Mouse (Mus musculus): ENCODE results near the gene Stam2. TPM values are rescaled to one million over a fixed set of nuclear protein-coding genes. Genes with fewer than 3 reads are reported as not detected.

Stam2 gene
- polyA plus RNA-seq, 1 experiment, result 6.2 TPM

DNA sequence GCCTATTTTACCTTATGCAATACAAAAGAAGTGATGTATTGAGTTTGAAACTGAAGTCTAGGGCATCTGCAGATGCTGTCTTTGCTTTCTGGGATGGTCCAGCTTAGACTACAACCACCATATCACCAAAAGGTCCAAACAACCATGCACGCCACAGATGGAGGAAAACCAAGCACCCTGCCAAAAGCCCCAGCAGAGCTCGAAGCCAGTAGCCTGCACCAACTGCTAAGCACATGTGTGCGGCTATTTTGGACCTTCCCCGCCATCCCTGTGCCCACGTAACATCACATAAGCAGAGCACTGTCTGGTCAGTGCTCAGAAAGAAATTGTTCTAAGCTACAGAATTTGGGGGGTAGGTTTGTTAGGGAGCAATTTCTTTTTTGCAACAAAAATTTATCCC is 71.3 kb downstream of the Stam2 start:
- peaks cover 33% of the 10 kb centered on the region for H3K27me3 ChIP-seq (replicated peaks)
- peaks cover 8% of the 10 kb centered on the region for H3K9me3 ChIP-seq
- TF ChIP-seq FLI1 (IDR thresholded peaks at IDR 0.05; ENCODE audit: low read length), result no peak
- no peak for TF ChIP-seq GATA1 (IDR thresholded peaks at IDR 0.05; ENCODE audit: borderline replicate concordance, low read length)
- no peak overlapping the region for H3K4me3 ChIP-seq (replicated peaks)
- H3K36me3 ChIP-seq (replicated peaks; ENCODE audit: low read length), result no peaks in the 10 kb centered on the region
- H3K4me1 ChIP-seq, result peaks cover 10% of the 10 kb centered on the region

DNA sequence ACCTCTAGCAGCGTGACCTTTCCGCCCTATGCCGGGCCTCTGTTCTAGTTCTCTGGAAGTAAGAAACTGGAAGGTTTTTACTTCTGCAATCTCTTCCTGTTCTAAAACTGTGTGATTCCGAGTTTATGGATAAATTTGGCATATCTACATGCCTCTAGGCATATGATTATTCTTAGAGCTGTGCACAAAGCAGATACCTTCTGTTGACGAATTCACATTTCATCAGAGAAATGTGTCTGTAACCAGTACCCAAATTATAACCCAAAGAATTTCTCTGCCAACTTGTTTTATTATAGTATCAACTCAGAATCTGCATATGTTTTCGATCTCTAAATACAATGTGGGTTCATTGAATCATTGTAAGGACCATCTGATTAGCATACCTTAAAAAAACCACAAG is 73.6 kb downstream of the Stam2 start:
- Histone ChIP-seq H3K27me3 (replicated peaks) (peaks cover 19% of the 10 kb centered on the region), H3K4me1 (peaks cover 6% of the 10 kb centered on the region), H3K4me3 (replicated peaks) (no peak overlapping the region), H3K9me3 (peaks cover 8% of the 10 kb centered on the region), H3K36me3 (replicated peaks; ENCODE audit: low read length) (no peaks in the 10 kb centered on the region)
- TF ChIP-seq GATA1 (IDR thresholded peaks at IDR 0.05; ENCODE audit: borderline replicate concordance, low read length) (no peak), FLI1 (IDR thresholded peaks at IDR 0.05; ENCODE audit: low read length) (no peak)

- Histone ChIP-seq H3K27me3 (replicated peaks) (peaks cover 20% of the 10 kb centered on the region), H3K9me3 (no peaks in the 10 kb centered on the region), H3K36me3 (replicated peaks; ENCODE audit: low read length) (no peaks in the 10 kb centered on the region), H3K4me3 (replicated peaks) (no peak overlapping the region), H3K4me1 (no peaks in the 10 kb centered on the region)
- no peak for TF ChIP-seq FLI1 (IDR thresholded peaks at IDR 0.05; ENCODE audit: low read length)
- no peak for TF ChIP-seq GATA1 (IDR thresholded peaks at IDR 0.05; ENCODE audit: borderline replicate concordance, low read length)
These were observed 85.4 kb downstream of the Stam2 start for GRCm38 (mm10) chr2:52656722-52657121.

DNA sequence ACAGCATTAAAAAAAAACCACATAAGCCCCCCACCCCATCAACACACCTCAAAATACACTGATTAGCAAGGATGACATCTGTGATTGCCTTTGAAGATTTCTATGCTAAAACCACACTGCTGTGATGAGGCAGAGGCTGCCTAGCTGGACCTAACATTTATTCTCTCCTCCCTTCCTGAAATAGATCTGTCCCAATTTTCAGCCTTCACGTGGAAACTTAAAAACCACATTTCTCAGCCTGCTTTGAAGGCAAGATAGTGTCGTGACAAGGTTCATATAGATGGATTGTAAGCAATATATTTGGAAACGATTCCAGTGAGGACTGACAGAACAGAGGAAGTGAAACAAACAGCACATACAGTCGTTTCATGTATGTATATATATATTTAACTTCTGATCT is 87.5 kb downstream of the Stam2 start:
- Histone ChIP-seq H3K36me3 (replicated peaks; ENCODE audit: low read length) (no peaks in the 10 kb centered on the region), H3K9me3 (no peaks in the 10 kb centered on the region), H3K4me1 (no peaks in the 10 kb centered on the region; the same call in 1 of the 2 replicates), H3K27me3 (replicated peaks) (peaks cover 10% of the 10 kb centered on the region), H3K4me3 (replicated peaks) (no peak overlapping the region)
- TF ChIP-seq FLI1 (IDR thresholded peaks at IDR 0.05; ENCODE audit: low read length) (no peak), GATA1 (IDR thresholded peaks at IDR 0.05; ENCODE audit: borderline replicate concordance, low read length) (no peak)

- Histone ChIP-seq H3K4me3 (replicated peaks) (no peak overlapping the region), H3K36me3 (replicated peaks; ENCODE audit: low read length) (no peaks in the 10 kb centered on the region), H3K9me3 (no peaks in the 10 kb centered on the region), H3K27me3 (replicated peaks) (peaks cover 4% of the 10 kb centered on the region), H3K4me1 (peaks cover 13% of the 10 kb centered on the region)
- no peak for TF ChIP-seq FLI1 (IDR thresholded peaks at IDR 0.05; ENCODE audit: low read length)
- TF ChIP-seq GATA1 (IDR thresholded peaks at IDR 0.05; ENCODE audit: borderline replicate concordance, low read length), result no peak
These were observed 90.5 kb downstream of the Stam2 start for GRCm38 (mm10) chr2:52651547-52651946.

DNA sequence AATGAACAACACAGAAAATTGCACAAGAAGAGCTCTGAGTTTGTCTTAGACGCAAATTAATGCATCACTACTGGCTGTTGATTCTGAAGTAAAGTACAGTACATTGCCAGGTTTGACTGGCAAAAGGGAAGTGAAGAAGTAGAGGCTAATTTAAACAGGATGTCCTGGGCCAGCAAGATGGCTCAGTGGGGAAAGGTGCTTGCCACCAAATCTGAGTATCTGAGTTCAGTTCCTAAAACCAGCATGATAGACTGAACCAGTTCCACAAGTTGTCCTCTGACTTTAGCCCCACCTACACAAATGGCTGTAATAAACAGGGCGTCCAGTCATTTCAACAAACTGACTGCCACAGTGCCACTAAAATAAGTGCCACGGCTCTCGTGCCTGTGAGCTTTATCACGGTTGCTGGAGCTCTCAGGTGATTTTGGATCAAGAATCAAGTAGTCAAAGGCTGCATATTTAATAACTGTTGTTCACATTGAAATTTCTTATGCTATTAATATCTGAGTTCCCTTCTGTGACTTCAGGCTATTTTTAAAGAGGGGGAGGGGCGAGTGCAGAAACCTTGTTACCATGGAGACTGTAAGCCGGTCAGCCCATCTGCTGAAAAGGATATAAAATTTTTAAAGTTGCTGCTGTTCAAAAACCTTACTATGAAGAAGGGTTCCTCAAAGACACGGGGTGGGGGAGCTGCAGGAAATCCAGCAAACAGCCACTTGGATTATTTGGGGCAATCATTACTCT is 94.7 kb downstream of the Stam2 start:
- TF ChIP-seq FLI1 (IDR thresholded peaks at IDR 0.05; ENCODE audit: low read length) (no peak), GATA1 (IDR thresholded peaks at IDR 0.05; ENCODE audit: borderline replicate concordance, low read length) (no peak)
- Histone ChIP-seq H3K4me3 (replicated peaks) (no peak overlapping the region), H3K36me3 (replicated peaks; ENCODE audit: low read length) (no peaks in the 10 kb centered on the region), H3K27me3 (replicated peaks) (peaks cover 7% of the 10 kb centered on the region), H3K4me1 (peaks cover 13% of the 10 kb centered on the region), H3K9me3 (no peaks in the 10 kb centered on the region)

DNA sequence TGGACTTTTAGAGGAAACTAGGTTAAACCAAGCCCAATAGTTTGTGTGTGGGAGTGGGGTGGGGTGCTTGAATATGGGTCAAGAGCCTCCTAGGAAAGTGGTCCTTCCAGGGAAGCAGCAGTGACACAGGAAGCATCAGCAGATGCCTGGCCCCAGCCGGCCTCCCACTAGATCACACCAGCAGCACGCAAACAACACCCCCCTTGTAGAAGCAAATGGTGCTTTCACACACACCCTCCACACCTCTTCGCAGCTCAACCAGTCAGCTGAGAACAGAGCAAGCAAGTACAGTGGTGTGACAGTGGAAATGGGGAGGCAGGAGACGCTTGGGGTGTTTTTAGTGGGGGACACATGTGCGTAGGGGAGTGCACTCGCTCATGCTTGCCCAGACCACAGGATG is 98.4 kb downstream of the Stam2 start:
- TF ChIP-seq FLI1 (IDR thresholded peaks at IDR 0.05; ENCODE audit: low read length) (no peak), GATA1 (IDR thresholded peaks at IDR 0.05; ENCODE audit: borderline replicate concordance, low read length) (no peak)
- H3K36me3 ChIP-seq (replicated peaks; ENCODE audit: low read length), result no peaks in the 10 kb centered on the region
- peaks cover 6% of the 10 kb centered on the region for H3K27me3 ChIP-seq (replicated peaks)
- no peak overlapping the region for H3K4me3 ChIP-seq (replicated peaks)
- H3K4me1 ChIP-seq, result peaks cover 13% of the 10 kb centered on the region
- H3K9me3 ChIP-seq, result no peaks in the 10 kb centered on the region

Other genes starting within 250 kb of the Stam2 start
- gene Cacnb4, start 65.5 kb downstream of the Stam2 start, polyA plus RNA-seq (2012; ENCODE audit: insufficient read depth, low replicate concordance), result 0.07 TPM in 1 of 2 replicates, not detected in the other
- gene Fmnl2, start 115.6 kb upstream of the Stam2 start, polyA plus RNA-seq (2012; ENCODE audit: insufficient read depth, low replicate concordance), result not detected in 2 replicates

All from megakaryocyte, embryonic 14.5 days (primary cell).